ENCODE assay signal across 28 mouse cellular contexts in genomic region chr12:84273366-84273765, GRCm38 (mm10). TPM values are rescaled to one million over a fixed set of nuclear protein-coding genes. Genes with fewer than 3 reads are reported as not detected.
DNase-seq lines count a peak whose midpoint lies in the region; ATAC-seq lines count a peak whose summit lies in the region.
"Had no signal": no experiment of that assay in that cellular context is flagged by ENCODE, and none has a peak within 500 bp of the region (broad histone marks: within the 10 kb centered on the region; RNA-seq: fewer than 3 reads in every experiment).

No protein-coding gene starts in this region.

- H3K4me2 ChIP-seq in kidney, embryonic 16.5 days (replicated peaks; ENCODE audit: low read depth, low read length) = no peak overlapping the region
- no peak overlapping the region for H3K4me2 ChIP-seq in kidney, embryonic 15.5 days
- H3K4me2 ChIP-seq: embryonic facial prominence, embryonic 12.5 days; embryonic facial prominence, embryonic 15.5 days; forebrain, embryonic 12.5 days; forebrain, embryonic 15.5 days; heart, embryonic 12.5 days; heart, embryonic 15.5 days; hindbrain, embryonic 13.5 days had no signal

- WGBS in kidney, embryonic 16.5 days = 83% methylated on average over 5 of the region's 5 CpGs
- 75% methylated on average over 5 of the region's 5 CpGs for WGBS in kidney, embryonic 15.5 days

- no peak overlapping the region for H3K9ac ChIP-seq in kidney, embryonic 16.5 days (replicated peaks; ENCODE audit: low read length)
- H3K9ac ChIP-seq in kidney, embryonic 15.5 days = no peak overlapping the region
- H3K9ac ChIP-seq: embryonic facial prominence, embryonic 12.5 days; embryonic facial prominence, embryonic 15.5 days; forebrain, embryonic 12.5 days; forebrain, embryonic 15.5 days; heart, embryonic 12.5 days; heart, embryonic 15.5 days; hindbrain, embryonic 13.5 days had no signal

- H3K27me3 ChIP-seq in kidney, embryonic 16.5 days (ENCODE audit: insufficient read depth, low read length) = no peaks in the 10 kb centered on the region
- H3K27me3 ChIP-seq in kidney, embryonic 15.5 days = no peaks in the 10 kb centered on the region
- H3K27me3 ChIP-seq: CH12.LX; embryonic facial prominence, embryonic 12.5 days; embryonic facial prominence, embryonic 15.5 days; forebrain, embryonic 12.5 days; forebrain, embryonic 15.5 days; heart, embryonic 12.5 days; heart, embryonic 15.5 days; hindbrain, embryonic 13.5 days; Patski had no signal

- H3K4me3 ChIP-seq in kidney, embryonic 16.5 days (ENCODE audit: low read length) = no peak overlapping the region
- no peak overlapping the region for H3K4me3 ChIP-seq in kidney, embryonic 15.5 days (replicated peaks)
- H3K4me3 ChIP-seq: embryonic facial prominence, embryonic 12.5 days; embryonic facial prominence, embryonic 15.5 days; forebrain, embryonic 12.5 days; forebrain, embryonic 15.5 days; heart, embryonic 12.5 days; heart, embryonic 15.5 days; hindbrain, embryonic 10.5 days; hindbrain, embryonic 13.5 days had no signal

- H3K36me3 ChIP-seq in kidney, embryonic 16.5 days (ENCODE audit: insufficient read depth, low read length) = no peaks in the 10 kb centered on the region
- no peaks in the 10 kb centered on the region for H3K36me3 ChIP-seq in kidney, embryonic 15.5 days
- H3K36me3 ChIP-seq: embryonic facial prominence, embryonic 12.5 days; embryonic facial prominence, embryonic 15.5 days; forebrain, embryonic 12.5 days; forebrain, embryonic 15.5 days; G1E; heart, embryonic 12.5 days; heart, embryonic 15.5 days; hindbrain, embryonic 10.5 days; hindbrain, embryonic 13.5 days had no signal

- H3K4me1 ChIP-seq in kidney, embryonic 16.5 days (ENCODE audit: insufficient read depth, low read length) = no peaks in the 10 kb centered on the region
- no peaks in the 10 kb centered on the region for H3K4me1 ChIP-seq in kidney, embryonic 15.5 days
- H3K4me1 ChIP-seq: embryonic facial prominence, embryonic 12.5 days; embryonic facial prominence, embryonic 15.5 days; heart, embryonic 12.5 days; heart, embryonic 15.5 days; hindbrain, embryonic 13.5 days had no signal

- peaks cover 4% of the 10 kb centered on the region; the same call in 1 of the 2 replicates for H3K9me3 ChIP-seq in kidney, embryonic 16.5 days (ENCODE audit: low read length)
- H3K9me3 ChIP-seq in kidney, embryonic 15.5 days (replicated peaks) = no peaks in the 10 kb centered on the region
- H3K9me3 ChIP-seq: embryonic facial prominence, embryonic 12.5 days; embryonic facial prominence, embryonic 15.5 days; forebrain, embryonic 12.5 days; forebrain, embryonic 15.5 days; G1E; heart, embryonic 15.5 days; hindbrain, embryonic 10.5 days; hindbrain, embryonic 13.5 days had no signal

- DNase-seq in kidney, adult 18-20 months = peak; percentile 32
- peak; percentile 86 for DNase-seq in kidney, adult 9 months
- DNase-seq in kidney, postnatal 14 days = peak; percentile 19
- no peak for DNase-seq in cerebellum, postnatal 25 days
- DNase-seq: adrenal gland, postnatal 10 days; adrenal gland, postnatal 36 days; B cell, adult 2 months; cerebellum, adult 18-20 months; cerebellum, adult 9-10 months; cerebellum, postnatal 14 days; gastrocnemius, postnatal 25 days; heart, adult 18-20 months; heart, postnatal 10 days; heart, postnatal 36 days had no signal

- ATAC-seq in kidney, embryonic 16.5 days (ENCODE audit: low FRiP score, low TSS enrichment) = no peak
- no peak for ATAC-seq in kidney, embryonic 15.5 days (replicated peaks; ENCODE audit: low FRiP score)
- ATAC-seq: forebrain, embryonic 15.5 days; hindbrain, embryonic 16.5 days; Patski had no signal

- no peak overlapping the region for H3K27ac ChIP-seq in kidney, embryonic 16.5 days (ENCODE audit: low read length)
- H3K27ac ChIP-seq in kidney, embryonic 15.5 days = no peak overlapping the region
- H3K27ac ChIP-seq: embryonic facial prominence, embryonic 12.5 days; embryonic facial prominence, embryonic 15.5 days; forebrain, embryonic 12.5 days; forebrain, embryonic 15.5 days; heart, embryonic 15.5 days; hindbrain, embryonic 10.5 days; hindbrain, embryonic 13.5 days had no signal

RNA-seq across cellular contexts. Expression of gene Ptgr2, which starts 11.7 kb away (rescaled TPM):
- polyA plus RNA-seq in kidney, embryonic 16.5 days (2015; fragmentation: Nextera tagmentation; extraction: Ambion mirVana) = 32.5 and 34.8 TPM in 2 replicates
- polyA plus RNA-seq in kidney, embryonic 15.5 days (2015; fragmentation: Nextera tagmentation; extraction: Ambion mirVana) = 25.4 and 26.7 TPM in 2 replicates

RNA-seq across cellular contexts. Expression of gene Zfp410, which starts 43.3 kb away (rescaled TPM):
- polyA plus RNA-seq in kidney, embryonic 16.5 days (2015; fragmentation: Nextera tagmentation; extraction: Ambion mirVana) = 85.5 and 93.7 TPM in 2 replicates
- polyA plus RNA-seq in kidney, embryonic 15.5 days (2015; fragmentation: Nextera tagmentation; extraction: Ambion mirVana) = 77.8 and 79.4 TPM in 2 replicates

RNA-seq across cellular contexts. Expression of gene Elmsan1, which starts 54.7 kb away (rescaled TPM):
- 8.6 and 9.3 TPM in 2 replicates for polyA plus RNA-seq in kidney, embryonic 16.5 days (2015; fragmentation: Nextera tagmentation; extraction: Ambion mirVana)
- polyA plus RNA-seq in kidney, embryonic 15.5 days (2015; fragmentation: Nextera tagmentation; extraction: Ambion mirVana) = 8.7 and 10.8 TPM in 2 replicates

Comparison
In these comparisons a context has a peak if more than half of its experiments do, and no peak if none do; other contexts are left out.
1. DNase-seq: peak in kidney, adult 18-20 months (single experiment), kidney, adult 9 months (single experiment) and kidney, postnatal 14 days (single experiment); none in cerebellum, postnatal 25 days (0 of 2).